Mouse (Mus musculus) G1E (cell line): ENCODE results near the gene Taar5. TPM values are rescaled to one million over a fixed set of nuclear protein-coding genes. Genes with fewer than 3 reads are reported as not detected.

ENCODE experiments used
- ATAC-seq: 2 replicates; pipeline ENCODE4 v1.8.0; 2016; ENCODE audit warnings: mild to moderate bottlenecking; ENCODE audit not compliant: insufficient number of reproducible peaks, poor library complexity, low FRiP score, severe bottlenecking; ENCODE audit errors: extremely low read depth
- DNase-seq: peaks from one replicate; pipeline ENCODE4 v3.0.0; 2012; ENCODE audit warnings: low spot score
- H3K27me3 ChIP-seq: 2 replicates; pipeline ENCODE4 v1.6.1; 2012; ENCODE audit warnings: mild to moderate bottlenecking, low read length, inconsistent platforms; ENCODE audit not compliant: insufficient read depth
- H3K36me3 ChIP-seq: replicated peaks from 2 replicates; pipeline ENCODE3; 2012; ENCODE audit warnings: mild to moderate bottlenecking, inconsistent platforms
- H3K4me1 ChIP-seq: 2 replicates; pipeline ENCODE4 v1.6.1; 2012; ENCODE audit warnings: low read depth, low read length, inconsistent platforms, mixed read lengths; ENCODE audit not compliant: insufficient read depth
- H3K4me3 ChIP-seq: 2 replicates; pipeline ENCODE4 v1.5.1; 2012; ENCODE audit warnings: low read depth, mild to moderate bottlenecking, inconsistent platforms, low read length, moderate library complexity, mixed read lengths
- H3K9me3 ChIP-seq: replicated peaks from 2 replicates; pipeline ENCODE4 v1.6.1; 2012; ENCODE audit warnings: inconsistent platforms
- CTCF ChIP-seq: IDR thresholded peaks from 2 replicates; pipeline ENCODE4 v1.5.1; 2012; ENCODE audit warnings: low read depth, low read length, inconsistent platforms, mixed read lengths
- GATA1 ChIP-seq: IDR thresholded peaks from 2 replicates; pipeline ENCODE4 v1.6.1; 2012; ENCODE audit warnings: borderline replicate concordance, low read length, inconsistent platforms, mixed read lengths
- GATA2 ChIP-seq: IDR thresholded peaks from 2 replicates; pipeline ENCODE4 v1.6.1; 2012; ENCODE audit warnings: low read depth, low read length, inconsistent platforms, borderline replicate concordance
- POLR2AphosphoS5 ChIP-seq: IDR thresholded peaks from 2 replicates; pipeline ENCODE4 v1.6.1; 2012; ENCODE audit warnings: low read depth, low read length, inconsistent platforms; ENCODE audit not compliant: insufficient replicate concordance
- TAL1 ChIP-seq: conservative IDR thresholded peaks from 2 replicates; pipeline ENCODE4 v1.6.1; 2012; ENCODE audit warnings: low read depth, low read length, inconsistent platforms, mixed read lengths
- polyA plus RNA-seq: library from polyadenylated mRNA; stranded (reverse); fragments of >175 nt; gene quantifications from 2 replicates; pipeline ENCODE4 v1.2.3, GENCODE M21; 2012
- total RNA-seq, 2 experiments: library from RNA; stranded (forward) in 1 of 2; stranded (reverse) in 1 of 2; fragments of 200-1000 nt in 1 of 2; fragments of >200 nt in 1 of 2; fragmentation: Nextera tagmentation in 1 of 2; gene quantifications; 2 replicates each; pipeline ENCODE4 v1.2.3; 2014 to 2017

Taar5 gene
- total and polyA plus RNA-seq, 3 experiments, result 0.38 TPM; not detected in 2

- DNase-seq (no peak), ATAC-seq (no peak)
- TF ChIP-seq CTCF, result no peak
- TF ChIP-seq TAL1, result no peak
- TF ChIP-seq GATA2, result no peak
- TF ChIP-seq POLR2AphosphoS5, result no peak
- no peak for TF ChIP-seq GATA1
- H3K36me3 ChIP-seq, result no peaks in the 10 kb centered on the region
- H3K9me3 ChIP-seq, result no peaks in the 10 kb centered on the region
- no peak overlapping the region for H3K4me3 ChIP-seq
- no peaks in the 10 kb centered on the region for H3K4me1 ChIP-seq
- peaks cover 14% of the 10 kb centered on the region; the same call in 1 of the 2 replicates for H3K27me3 ChIP-seq
Measured at GRCm38 (mm10) chr10:23971256-23971655, 750 bp downstream of the Taar5 start.

- Histone ChIP-seq H3K4me1 (no peaks in the 10 kb centered on the region), H3K9me3 (no peaks in the 10 kb centered on the region), H3K4me3 (no peak overlapping the region), H3K36me3 (no peaks in the 10 kb centered on the region), H3K27me3 (no peaks in the 10 kb centered on the region)
- ATAC-seq (no peak), DNase-seq (no peak)
- TF ChIP-seq CTCF (no peak), GATA1 (no peak), GATA2 (no peak), TAL1 (no peak)
Measured at GRCm38 (mm10) chr10:23977958-23978357, 7.5 kb downstream of the Taar5 start.

- H3K36me3 ChIP-seq, result no peaks in the 10 kb centered on the region
- DNase-seq (peak; percentile 13), ATAC-seq (no peak)
- H3K9me3 ChIP-seq, result no peaks in the 10 kb centered on the region
- no peaks in the 10 kb centered on the region for H3K4me1 ChIP-seq
- no peak overlapping the region for H3K4me3 ChIP-seq
- TF ChIP-seq GATA2 (no peak), CTCF (peak; percentile 3; the same call in 1 of the 2 replicates), POLR2AphosphoS5 (no peak), GATA1 (no peak), TAL1 (no peak)
- H3K27me3 ChIP-seq, result no peaks in the 10 kb centered on the region
Measured at GRCm38 (mm10) chr10:23978901-23979705, 8.6 kb downstream of the Taar5 start.

GRCm38 (mm10) chr10:23985546-23985945 is 15.0 kb downstream of the Taar5 start, which contains the start of gene Taar6:
Taar6 (minus strand) TSS chr10:23985646.
- Histone ChIP-seq H3K9me3 (no peaks in the 10 kb centered on the region), H3K4me3 (no peak within 1 kb of the TSS), H3K27me3 (no peaks in the 10 kb centered on the region), H3K4me1 (no peaks in the 10 kb centered on the region), H3K36me3 (no peaks in the 10 kb centered on the region)
- no peak for TF ChIP-seq TAL1
- TF ChIP-seq GATA1, result no peak
- TF ChIP-seq GATA2, result no peak
- no peak for TF ChIP-seq CTCF
- TF ChIP-seq POLR2AphosphoS5, result no peak
- DNase-seq (no peak), ATAC-seq (no peak)

- Histone ChIP-seq H3K36me3 (no peaks in the 10 kb centered on the region), H3K9me3 (no peaks in the 10 kb centered on the region), H3K4me1 (no peaks in the 10 kb centered on the region), H3K27me3 (no peaks in the 10 kb centered on the region), H3K4me3 (no peak overlapping the region)
- TF ChIP-seq GATA2 (no peak), GATA1 (no peak), CTCF (no peak), TAL1 (no peak), POLR2AphosphoS5 (no peak)
- no peak for ATAC-seq
- DNase-seq, result no peak
Measured at GRCm38 (mm10) chr10:23986419-23986818, 15.9 kb downstream of the Taar5 start.

- Histone ChIP-seq H3K36me3 (no peaks in the 10 kb centered on the region), H3K4me3 (no peak within 1 kb of the TSS), H3K9me3 (no peaks in the 10 kb centered on the region), H3K27me3 (no peaks in the 10 kb centered on the region), H3K4me1 (no peaks in the 10 kb centered on the region)
- no peak for ATAC-seq
- DNase-seq, result no peak
- TF ChIP-seq GATA1, result no peak
- no peak for TF ChIP-seq CTCF
- TF ChIP-seq TAL1, result no peak
- TF ChIP-seq POLR2AphosphoS5, result no peak
- no peak for TF ChIP-seq GATA2
Measured at GRCm38 (mm10) chr10:23993381-23993780, 22.9 kb downstream of the Taar5 start, which contains the start of gene Taar7a. Taar7a (minus strand) TSS chr10:23993481.
